Mouse (Mus musculus) olfactory bulb, adult 2 months (tissue): ENCODE measurements around the gene Malrd1.

Experiments
- CTCF ChIP-seq: fragments of 200-500 bp; IDR thresholded peaks from 2 replicates; pipeline ENCODE4 v1.5.1; 2012; ENCODE audit warnings: low read depth, mild to moderate bottlenecking, low read length, moderate library complexity; ENCODE audit not compliant: insufficient read depth
- POLR2A ChIP-seq: fragments of 200-500 bp; IDR thresholded peaks from 2 replicates; pipeline ENCODE4 v1.6.1; 2012; ENCODE audit warnings: mild to moderate bottlenecking, low read depth, low read length, moderate library complexity; ENCODE audit not compliant: insufficient read depth

DNA sequence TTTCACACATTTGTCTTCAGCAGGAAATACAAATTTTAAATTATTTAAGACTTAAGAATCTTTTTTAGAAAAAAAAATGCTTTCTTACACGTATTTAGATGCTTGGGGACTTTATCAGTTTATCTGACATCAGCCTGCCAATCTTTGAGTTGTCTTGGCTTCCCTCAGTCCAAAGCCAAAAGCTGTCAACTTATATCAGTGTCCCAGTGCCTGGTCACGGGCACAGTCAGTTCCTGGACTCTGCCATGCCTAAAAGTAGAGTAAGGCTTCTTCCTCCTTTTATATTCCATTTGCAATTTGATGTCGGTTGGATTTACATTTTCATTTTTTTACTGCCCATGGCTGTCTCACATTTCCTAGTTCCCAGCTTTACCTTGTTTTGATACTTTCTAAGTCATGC lies 722.6 kb downstream of the Malrd1 start:
- TF ChIP-seq CTCF (no peak), POLR2A (no peak)
